Mouse (Mus musculus) C2C12 (cell line): Measurements from ENCODE around the gene Rnf39.

Experiments
- CEBPB ChIP-seq: IDR thresholded peaks from one replicate; pipeline ENCODE4 v1.6.1; 2011; ENCODE audit warnings: low read depth, mild to moderate bottlenecking, control low read depth, moderate library complexity
- CTCF ChIP-seq: IDR thresholded peaks from one replicate; pipeline ENCODE4 v1.5.1; 2011; ENCODE audit not compliant: control insufficient read depth, insufficient read depth, insufficient read length
- FOSL1 ChIP-seq: IDR thresholded peaks from one replicate; pipeline ENCODE4 v1.8.0; 2011; ENCODE audit warnings: mild to moderate bottlenecking, low read length; ENCODE audit not compliant: poor library complexity, insufficient read depth, severe bottlenecking
- MAX ChIP-seq: IDR thresholded peaks from one replicate; pipeline ENCODE4 v1.6.1; 2011; ENCODE audit warnings: mild to moderate bottlenecking, control low read depth
- MYOD1 ChIP-seq: IDR thresholded peaks from one replicate; pipeline ENCODE4 v1.6.1; 2011; ENCODE audit warnings: low read depth; ENCODE audit not compliant: control insufficient read depth, insufficient read length
- MYOG ChIP-seq: IDR thresholded peaks from one replicate; pipeline ENCODE4 v1.6.1; 2011; ENCODE audit not compliant: control insufficient read depth, insufficient read length; ENCODE audit errors: extremely low read depth
- USF1 ChIP-seq: IDR thresholded peaks from one replicate; pipeline ENCODE4 v1.6.1; 2011; ENCODE audit warnings: low read depth, mild to moderate bottlenecking, control low read depth, moderate library complexity

DNA sequence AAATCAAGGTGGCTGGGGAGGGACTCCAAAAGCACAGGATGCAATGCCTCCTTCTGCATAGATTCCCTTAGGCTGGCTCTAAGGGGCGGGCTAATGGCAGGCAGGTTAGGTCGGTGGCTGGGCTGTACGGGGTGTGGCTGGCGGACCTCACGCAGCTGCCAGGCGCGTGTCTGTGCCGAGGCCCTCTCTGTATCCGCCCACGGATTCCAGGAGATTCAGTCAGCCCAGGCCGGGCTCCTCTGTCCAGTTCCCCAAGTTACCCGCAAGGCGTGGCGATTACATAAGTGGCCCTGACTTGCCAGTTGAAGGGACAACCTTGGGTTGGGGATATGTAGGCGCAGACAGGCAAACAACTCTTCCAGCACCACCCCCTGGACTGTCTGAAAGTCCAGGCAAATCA lies 22.5 kb upstream of the Rnf39 start:
- TF ChIP-seq CTCF (no peak), MAX (no peak), USF1 (no peak), CEBPB (no peak), MYOG (no peak), MYOD1 (no peak), FOSL1 (no peak)
